Mouse (Mus musculus) testis, postnatal 10 days (tissue): ENCODE measurements around the gene Eloa.
A peak's percentile ranks its signal among the peaks of the same experiment; 100 is the strongest.

Experiments
- DNase-seq: peaks from one replicate; pipeline ENCODE4 v3.0.0; 2021; ENCODE audit warnings: low spot score

Gene Eloa

GRCm38 (mm10) chr4:135955886-135956285 is 65.7 kb downstream of the Eloa start:
- peak; percentile 40 for DNase-seq

- DNase-seq = peak; percentile 88
These were observed 67.3 kb downstream of the Eloa start for GRCm38 (mm10) chr4:135954241-135954640.
